8 mouse cellular contexts compared by ENCODE assay signal in genomic region chr2:104027458-104028138, GRCm38 (mm10). TPM values are rescaled to one million over a fixed set of nuclear protein-coding genes. Genes with fewer than 3 reads are reported as not detected.
DNase-seq lines count a peak whose midpoint lies in the region; ATAC-seq and TF ChIP-seq lines count a peak whose summit lies in the region.

Gene Fbxo3 (plus strand): TSS chr2:104027721.

- no peaks in the 10 kb centered on the region for H3K27me3 ChIP-seq in hindbrain, embryonic 11.5 days (ENCODE audit: control insufficient read depth, insufficient read depth, low read length)
- H3K27me3 ChIP-seq in lung, postnatal 0 days (replicated peaks; ENCODE audit: insufficient read depth, low read length), result no peaks in the 10 kb centered on the region

- H3K36me3 ChIP-seq in hindbrain, embryonic 11.5 days (ENCODE audit: control insufficient read depth, insufficient read depth, low read length), result no peaks in the 10 kb centered on the region
- H3K36me3 ChIP-seq in lung, postnatal 0 days (ENCODE audit: insufficient read depth, low read length), result peaks cover 4% of the 10 kb centered on the region; the same call in 1 of the 2 replicates

- whole genome bisulfite sequencing in hindbrain, embryonic 11.5 days, result under 1% methylated on average over 27 of the region's 44 CpGs
- 0% methylated on average over 20 of the region's 44 CpGs for WGBS in lung, postnatal 0 days

- H3K4me1 ChIP-seq in hindbrain, embryonic 11.5 days (replicated peaks; ENCODE audit: control insufficient read depth, insufficient read depth, low read length), result no peaks in the 10 kb centered on the region
- peaks cover 7% of the 10 kb centered on the region; the same call in 1 of the 2 replicates for H3K4me1 ChIP-seq in lung, postnatal 0 days (ENCODE audit: insufficient read depth, low read depth, low read length)

- peak within 1 kb of the TSS; percentile 82 for H3K4me2 ChIP-seq in hindbrain, embryonic 11.5 days (replicated peaks; ENCODE audit: low read depth, low read length)
- peak within 1 kb of the TSS; percentile 81 for H3K4me2 ChIP-seq in lung, postnatal 0 days (replicated peaks; ENCODE audit: low read depth, low read length)

- peak; percentile 87 for DNase-seq in MN1 (ENCODE audit: low spot score)
- peak; percentile 93 for DNase-seq in cerebellum, adult 9-11 months
- DNase-seq in frontal cortex, postnatal 10 days (ENCODE audit: low spot score in 2 of 2), result peak; percentile 76 to 79
- peak; percentile 80 for DNase-seq in hindbrain, embryonic 11.5 days (ENCODE audit: low spot score)
- peak; percentile 65 to 80 for DNase-seq in layer of hippocampus, postnatal 10 days (ENCODE audit: low spot score in 2 of 2)
- peak; percentile 88 for DNase-seq in lung, postnatal 0 days (ENCODE audit: low spot score)
- peak; percentile 67 for DNase-seq in ovary, postnatal 10 days (ENCODE audit: low spot score)
- DNase-seq in thymus, postnatal 10 days (ENCODE audit: low spot score in 2 of 2), result peak; percentile 86 to 88

- no peak for TF ChIP-seq EP300 in lung, postnatal 0 days (IDR thresholded peaks at IDR 0.05)

- peak within 1 kb of the TSS; percentile 94 for H3K9ac ChIP-seq in hindbrain, embryonic 11.5 days (ENCODE audit: low read depth, low read length)
- peak within 1 kb of the TSS; percentile 97 for H3K9ac ChIP-seq in lung, postnatal 0 days (replicated peaks; ENCODE audit: low read depth)

- H3K4me3 ChIP-seq in hindbrain, embryonic 11.5 days (ENCODE audit: low read depth, low read length), result peak within 1 kb of the TSS; percentile 59
- H3K4me3 ChIP-seq in lung, postnatal 0 days (ENCODE audit: low read depth, low read length), result peak within 1 kb of the TSS; percentile 84

- ATAC-seq in hindbrain, embryonic 11.5 days (ENCODE audit: low FRiP score), result peak; percentile 96
- ATAC-seq in lung, postnatal 0 days, result peak; percentile 98

- TF ChIP-seq CTCF in lung, postnatal 0 days (IDR thresholded peaks at IDR 0.05), result peak; percentile 52

- no peaks in the 10 kb centered on the region for H3K9me3 ChIP-seq in hindbrain, embryonic 11.5 days (ENCODE audit: control insufficient read depth, low read length)
- H3K9me3 ChIP-seq in lung, postnatal 0 days (ENCODE audit: low read length), result no peaks in the 10 kb centered on the region

- no peak within 1 kb of the TSS; the same call in 1 of the 2 replicates for H3K27ac ChIP-seq in hindbrain, embryonic 11.5 days (ENCODE audit: low read depth, low read length)
- peak within 1 kb of the TSS; percentile 81 for H3K27ac ChIP-seq in lung, postnatal 0 days (ENCODE audit: low read length)

RNA-seq across cellular contexts. Expression of gene Fbxo3, which starts in this region (rescaled TPM):
- polyA plus RNA-seq in hindbrain, embryonic 11.5 days (2014; fragmentation: Nextera tagmentation; extraction: Ambion mirVana), result 59.9 and 61.4 TPM in 2 replicates
- 10 to 100 TPM; 44.7 to 45.6 TPM for total RNA-seq in layer of hippocampus, postnatal 10 days (2021)
- polyA plus RNA-seq in lung, postnatal 0 days (2015; fragmentation: Nextera tagmentation; extraction: Ambion mirVana), result 38.3 and 40.9 TPM in 2 replicates
